ENCODE assay signal across 19 mouse cellular contexts in genomic region chr3:83941921-83942320, GRCm38 (mm10).
DNase-seq lines count a peak whose midpoint lies in the region; ATAC-seq and TF ChIP-seq lines count a peak whose summit lies in the region.
"Had no signal": no experiment of that assay in that cellular context is flagged by ENCODE, and none has a peak within 500 bp of the region (broad histone marks: within the 10 kb centered on the region; RNA-seq: fewer than 3 reads in every experiment).

No protein-coding gene starts in this region.

- peak overlapping the region; percentile 48; the same call in 1 of the 2 replicates for H3K27ac ChIP-seq in embryonic facial prominence, embryonic 15.5 days (replicated peaks)
- H3K27ac ChIP-seq in embryonic facial prominence, embryonic 10.5 days (replicated peaks), result no peak overlapping the region
- H3K27ac ChIP-seq in neural tube, embryonic 15.5 days (replicated peaks), result no peak overlapping the region
- H3K27ac ChIP-seq: embryonic facial prominence, embryonic 13.5 days; hindbrain, embryonic 10.5 days; hindbrain, embryonic 14.5 days; intestine, embryonic 15.5 days had no signal

- WGBS in embryonic facial prominence, embryonic 15.5 days, result 73% methylated on average over 4 of the region's 4 CpGs
- 86% methylated on average over 4 of the region's 4 CpGs for WGBS in embryonic facial prominence, embryonic 10.5 days
- 88% methylated on average over 4 of the region's 4 CpGs for WGBS in neural tube, embryonic 15.5 days

- intact Hi-C loops in gastrocnemius, postnatal 14 days (cut with DNase I; ENCODE audit: low total_unique reads), result no loop called here

- no peak overlapping the region for H3K4me3 ChIP-seq in embryonic facial prominence, embryonic 15.5 days (replicated peaks)
- no peak overlapping the region for H3K4me3 ChIP-seq in embryonic facial prominence, embryonic 10.5 days
- no peak overlapping the region for H3K4me3 ChIP-seq in neural tube, embryonic 15.5 days (replicated peaks)
- no peak overlapping the region for H3K4me3 ChIP-seq in myocyte
- H3K4me3 ChIP-seq: embryonic facial prominence, embryonic 13.5 days; erythroblast, embryonic 14.5 days; heart, embryonic 12.5 days; hindbrain, embryonic 10.5 days; intestine, embryonic 15.5 days had no signal

- TF ChIP-seq POLR2A in myocyte (IDR thresholded peaks at IDR 0.05; ENCODE audit: insufficient read length, low read depth), result no peak

- no peak overlapping the region for H3ac ChIP-seq in myocyte (ENCODE audit: control insufficient read depth, insufficient read length)

- H3K36me3 ChIP-seq in embryonic facial prominence, embryonic 15.5 days, result peaks cover 34% of the 10 kb centered on the region
- peaks cover 83% of the 10 kb centered on the region for H3K36me3 ChIP-seq in embryonic facial prominence, embryonic 10.5 days (replicated peaks)
- peaks cover 21% of the 10 kb centered on the region for H3K36me3 ChIP-seq in neural tube, embryonic 15.5 days
- H3K36me3 ChIP-seq in myocyte (ENCODE audit: control insufficient read depth, insufficient read depth), result no peaks in the 10 kb centered on the region
- H3K36me3 ChIP-seq: intestine, embryonic 15.5 days had no signal

- no peak for DNase-seq in embryonic facial prominence, embryonic 10.5 days (ENCODE audit: low spot score)
- DNase-seq in gastrocnemius, postnatal 14 days, result peak; percentile 14
- DNase-seq in gastrocnemius, postnatal 25 days, result no peak
- no peak for DNase-seq in neural tube, embryonic 10.5 days (ENCODE audit: extremely low spot score, low spot score)
- no peak for DNase-seq in adrenal gland, adult 8-10 months
- DNase-seq: adrenal gland, postnatal 14 days; cerebellum, adult 8-10 months; cerebellum, postnatal 14 days; kidney, adult 18-20 months had no signal

- no peak overlapping the region for H3K4me2 ChIP-seq in embryonic facial prominence, embryonic 15.5 days (replicated peaks)
- H3K4me2 ChIP-seq in neural tube, embryonic 15.5 days, result no peak overlapping the region
- H3K4me2 ChIP-seq in myocyte (ENCODE audit: low read depth), result no peak overlapping the region
- H3K4me2 ChIP-seq: embryonic facial prominence, embryonic 13.5 days; heart, embryonic 12.5 days; hindbrain, embryonic 14.5 days; intestine, embryonic 15.5 days had no signal

- ATAC-seq in embryonic facial prominence, embryonic 15.5 days (ENCODE audit: insufficient number of reproducible peaks, low FRiP score, low TSS enrichment, low read depth), result no peak
- no peak for ATAC-seq in neural tube, embryonic 15.5 days (ENCODE audit: low FRiP score)
- ATAC-seq: forebrain, embryonic 16.5 days; intestine, embryonic 15.5 days had no signal

- no peaks in the 10 kb centered on the region for H3K27me3 ChIP-seq in embryonic facial prominence, embryonic 15.5 days
- H3K27me3 ChIP-seq in embryonic facial prominence, embryonic 10.5 days (replicated peaks; ENCODE audit: low read depth, poor library complexity, severe bottlenecking), result no peaks in the 10 kb centered on the region
- H3K27me3 ChIP-seq in neural tube, embryonic 15.5 days (replicated peaks), result no peaks in the 10 kb centered on the region
- no peaks in the 10 kb centered on the region for H3K27me3 ChIP-seq in myocyte (ENCODE audit: control insufficient read depth, insufficient read depth, insufficient read length)
- H3K27me3 ChIP-seq: embryonic facial prominence, embryonic 13.5 days; heart, embryonic 12.5 days; intestine, embryonic 15.5 days had no signal

- H3K9ac ChIP-seq in embryonic facial prominence, embryonic 15.5 days, result no peak overlapping the region
- H3K9ac ChIP-seq in neural tube, embryonic 15.5 days (replicated peaks), result 0 out of 2 replicates have a peak overlapping the region, but pooled peaks have one; percentile 1
- H3K9ac ChIP-seq: embryonic facial prominence, embryonic 13.5 days; heart, embryonic 12.5 days; hindbrain, embryonic 14.5 days; intestine, embryonic 15.5 days had no signal

- H3K4me1 ChIP-seq in embryonic facial prominence, embryonic 15.5 days, result peaks cover 10% of the 10 kb centered on the region; the same call in 1 of the 2 replicates
- H3K4me1 ChIP-seq in embryonic facial prominence, embryonic 10.5 days, result no peaks in the 10 kb centered on the region
- peaks cover 8% of the 10 kb centered on the region for H3K4me1 ChIP-seq in neural tube, embryonic 15.5 days
- H3K4me1 ChIP-seq: heart, embryonic 12.5 days; intestine, embryonic 15.5 days had no signal

- no peaks in the 10 kb centered on the region for H3K79me2 ChIP-seq in myocyte (ENCODE audit: control insufficient read depth, insufficient read depth)

- H3K9me3 ChIP-seq in embryonic facial prominence, embryonic 15.5 days (replicated peaks), result no peaks in the 10 kb centered on the region
- H3K9me3 ChIP-seq in embryonic facial prominence, embryonic 10.5 days, result no peaks in the 10 kb centered on the region
- no peaks in the 10 kb centered on the region for H3K9me3 ChIP-seq in neural tube, embryonic 15.5 days (replicated peaks)
- H3K9me3 ChIP-seq: embryonic facial prominence, embryonic 13.5 days; heart, embryonic 12.5 days; hindbrain, embryonic 10.5 days; intestine, embryonic 15.5 days had no signal

TF ChIP-seq in myocyte, 11 proteins besides CTCF, POLR2A, EP300 and RAD21:
- TF ChIP-seq E2F4 (IDR thresholded peaks at IDR 0.05; ENCODE audit: insufficient read depth) (no peak), MYOG (IDR thresholded peaks at IDR 0.05; ENCODE audit: control insufficient read depth in 1 of 3, insufficient read depth in 1 of 3, insufficient read length in 2 of 3, low read depth in 2 of 3) (peak in 2 of 3 experiments; percentile 36 to 77), TCF12 (IDR thresholded peaks at IDR 0.05; ENCODE audit: insufficient read depth, poor library complexity, severe bottlenecking) (no peak), MYOD1 (IDR thresholded peaks at IDR 0.05; ENCODE audit: control insufficient read depth in 1 of 3, insufficient read length in 2 of 3, low read depth in 2 of 3) (peak; percentile 40 to 64 (median 49))
TF ChIP-seq in myocyte: peak in this region for 2.
